Mouse (Mus musculus): ENCODE results near the gene Cmtm2a.
"Not testable (repeated sequence)": the region's sequence is repeated elsewhere in the genome, so short reads cannot be mapped to it uniquely, and the experiment has no call there.

The Cmtm2a gene

GRCm38 (mm10) chr8:104293081-104293480 is at the start of gene Cmtm2a:
TSS of gene Cmtm2a (minus strand) at chr8:104293181.
- DNase-seq (ENCODE audit: low spot score), result not testable (repeated sequence)

- no peak for DNase-seq (ENCODE audit: low spot score)
These were observed 49.4 kb upstream of the Cmtm2a start for GRCm38 (mm10) chr8:104342426-104342825.

- no peak for DNase-seq (ENCODE audit: low spot score)
These were observed 48.7 kb upstream of the Cmtm2a start for GRCm38 (mm10) chr8:104341678-104342077.

GRCm38 (mm10) chr8:104341106-104341561 is 48.2 kb upstream of the Cmtm2a start:
- no peak for DNase-seq (ENCODE audit: low spot score)

GRCm38 (mm10) chr8:104340233-104341105 is 47.5 kb upstream of the Cmtm2a start:
- peak; percentile 73 for DNase-seq (ENCODE audit: low spot score)

GRCm38 (mm10) chr8:104339983-104340232 is 46.9 kb upstream of the Cmtm2a start:
- no peak for DNase-seq (ENCODE audit: low spot score)

GRCm38 (mm10) chr8:104339229-104339982 is 46.4 kb upstream of the Cmtm2a start, which contains the start of gene Cmtm3:
TSS of gene Cmtm3 (plus strand) at chr8:104339410.
- DNase-seq (ENCODE audit: low spot score), result no peak

- DNase-seq (ENCODE audit: low spot score), result peak; percentile 30
These were observed 44.9 kb upstream of the Cmtm2a start for GRCm38 (mm10) chr8:104337890-104338289.

GRCm38 (mm10) chr8:104336806-104337205 is 43.8 kb upstream of the Cmtm2a start:
- DNase-seq (ENCODE audit: low spot score), result no peak

GRCm38 (mm10) chr8:104334196-104334595 is 41.2 kb upstream of the Cmtm2a start:
- DNase-seq (ENCODE audit: low spot score), result no peak

- no peak for DNase-seq (ENCODE audit: low spot score)
These were observed 40.8 kb upstream of the Cmtm2a start for GRCm38 (mm10) chr8:104333786-104334185.

- no peak for DNase-seq (ENCODE audit: low spot score)
These were observed 40.0 kb upstream of the Cmtm2a start for GRCm38 (mm10) chr8:104332665-104333631.

GRCm38 (mm10) chr8:104321930-104322329 is 28.9 kb upstream of the Cmtm2a start, which contains the start of gene Cmtm2b:
TSS of gene Cmtm2b (plus strand) at chr8:104322230.
- DNase-seq (ENCODE audit: low spot score), result not testable (repeated sequence)

GRCm38 (mm10) chr8:104321267-104321666 is 28.3 kb upstream of the Cmtm2a start, which contains the start of gene Gm11020:
TSS of gene Gm11020 (plus strand) at chr8:104321567.
- DNase-seq (ENCODE audit: low spot score), result not testable (repeated sequence)

- DNase-seq (ENCODE audit: low spot score), result no peak
These were observed 20.3 kb upstream of the Cmtm2a start for GRCm38 (mm10) chr8:104313311-104313710.

- not testable (repeated sequence) for DNase-seq (ENCODE audit: low spot score)
These were observed 19.0 kb upstream of the Cmtm2a start for GRCm38 (mm10) chr8:104312023-104312422.

- DNase-seq (ENCODE audit: low spot score), result not testable (repeated sequence)
These were observed 16.6 kb upstream of the Cmtm2a start, which contains the start of the genes Gm45711 and Cmtm1 for GRCm38 (mm10) chr8:104309441-104310155. TSS of gene Gm45711 (minus strand) at chr8:104310081. TSS of gene Cmtm1 (minus strand) at chr8:104310145.

GRCm38 (mm10) chr8:104308341-104308740 is 15.4 kb upstream of the Cmtm2a start:
- DNase-seq (ENCODE audit: low spot score), result not testable (repeated sequence)

GRCm38 (mm10) chr8:104304962-104305361 is 12.0 kb upstream of the Cmtm2a start:
- no peak for DNase-seq (ENCODE audit: low spot score)

- not testable (repeated sequence) for DNase-seq (ENCODE audit: low spot score)
These were observed 9.6 kb upstream of the Cmtm2a start for GRCm38 (mm10) chr8:104302536-104302935.

- not testable (repeated sequence) for DNase-seq (ENCODE audit: low spot score)
These were observed 8.6 kb upstream of the Cmtm2a start for GRCm38 (mm10) chr8:104301577-104301976.
